Mouse (Mus musculus) yolk sac, embryonic 10.5 days (tissue): ENCODE data around the gene Sec16b.

Source experiments
- DNase-seq: peaks from one replicate; pipeline ENCODE4 v3.0.0-alpha.2; 2017; ENCODE audit warnings: low spot score

Gene Sec16b

DNA sequence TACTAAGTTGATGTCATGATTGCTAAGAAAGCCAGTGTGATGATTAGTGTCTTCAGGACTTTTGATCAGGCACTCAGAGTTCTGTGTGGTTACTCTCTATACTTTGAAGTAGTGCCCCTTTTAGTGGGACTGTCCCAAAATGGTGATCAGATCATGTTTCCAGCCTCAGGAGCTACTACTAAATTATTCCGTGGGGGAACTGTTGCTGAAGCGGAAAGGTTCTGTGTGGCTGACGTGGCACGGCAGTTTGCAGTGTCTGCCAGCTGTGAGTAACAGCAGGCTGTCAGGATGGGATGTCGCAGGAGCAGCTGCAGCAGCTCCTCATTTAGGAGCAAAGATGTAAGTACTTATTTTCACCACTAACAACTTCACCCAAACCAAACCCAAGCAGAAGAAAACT is at the start of gene Sec16b:
Sec16b (plus strand) TSS at position 207 of the 400 bp plus-strand sequence.
- DNase-seq = no peak

DNA sequence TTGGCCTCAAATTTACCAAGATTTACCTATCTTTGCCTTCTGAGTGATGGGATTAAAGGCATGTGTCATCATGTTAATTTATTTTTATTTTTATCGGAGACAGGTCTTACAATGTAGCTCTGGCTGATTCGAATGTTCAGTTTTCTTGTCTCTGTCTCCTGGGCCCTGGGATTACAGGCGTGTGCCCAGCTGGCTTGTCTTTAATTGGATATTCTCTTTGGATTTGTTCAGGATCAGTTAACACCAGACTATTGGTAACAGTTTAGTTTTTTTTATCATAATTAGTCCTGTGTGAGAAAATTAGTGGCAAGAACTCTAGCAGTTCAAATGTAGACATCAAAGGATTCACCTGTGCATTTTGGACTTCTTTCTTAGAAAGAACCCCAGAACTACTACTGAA is 48.7 kb upstream of the Sec16b start:
- no peak for DNase-seq

DNA sequence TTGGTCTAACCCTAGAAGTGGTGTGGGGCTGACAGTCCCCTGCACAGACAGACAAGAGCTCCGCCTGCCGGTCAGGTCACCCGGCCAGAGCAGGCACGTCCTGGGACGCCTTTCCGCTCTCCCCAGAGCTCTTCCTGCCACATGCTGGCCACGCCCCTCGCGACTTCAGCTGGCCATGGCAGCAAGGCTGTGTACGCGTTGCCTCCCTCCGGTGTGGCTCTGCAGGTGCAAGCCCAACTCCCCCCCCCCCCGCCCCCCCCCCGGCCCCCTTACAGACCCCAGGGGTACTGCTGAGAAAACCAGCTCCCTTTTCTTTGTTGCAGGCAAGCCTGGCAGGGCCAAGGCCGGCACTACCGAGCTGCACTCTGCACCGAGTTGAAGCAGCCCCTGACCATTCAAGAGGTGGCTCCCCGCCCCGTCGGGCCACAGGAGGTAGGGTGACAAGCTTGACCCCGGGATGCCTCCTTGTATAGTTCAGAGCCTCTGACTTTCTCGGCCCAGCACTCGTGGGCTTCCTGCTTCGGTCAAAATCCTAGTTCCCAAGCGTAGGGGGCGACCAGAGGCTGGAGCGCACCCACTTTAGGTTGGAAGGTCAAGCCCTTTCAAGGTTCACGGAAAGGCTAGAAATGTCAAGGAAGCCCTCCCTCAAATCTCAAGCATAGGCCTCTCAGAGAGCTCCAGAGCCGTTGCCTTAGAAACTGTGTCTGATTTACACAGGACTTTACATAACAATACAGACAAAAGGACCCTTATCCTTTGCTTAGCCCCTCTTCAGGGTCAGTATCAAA is 47.9 kb upstream of the Sec16b start, which contains the start of gene Cryzl2:
Cryzl2 (plus strand) TSS at position 157 of the 788 bp plus-strand sequence.
- peak; percentile 89 for DNase-seq

DNA sequence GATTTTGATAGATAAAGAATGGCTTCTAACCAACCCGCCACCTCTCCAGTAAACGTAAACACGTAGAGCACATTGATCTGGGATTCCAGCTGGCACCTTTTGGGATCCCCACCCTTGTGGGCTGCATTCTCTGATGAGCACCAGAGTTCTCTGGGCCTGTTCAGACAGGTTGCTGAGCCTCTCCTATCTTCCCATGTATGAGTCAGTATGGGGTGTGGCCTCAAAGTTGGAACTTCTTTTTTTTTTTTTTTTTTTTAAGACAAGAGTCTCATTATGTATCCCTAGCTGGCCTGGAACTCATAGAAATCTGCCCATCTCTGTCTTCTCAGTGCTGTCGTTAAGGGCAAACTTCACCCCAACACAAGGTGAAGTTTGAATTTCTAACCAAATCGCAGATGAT is 46.6 kb upstream of the Sec16b start:
- DNase-seq = no peak

DNA sequence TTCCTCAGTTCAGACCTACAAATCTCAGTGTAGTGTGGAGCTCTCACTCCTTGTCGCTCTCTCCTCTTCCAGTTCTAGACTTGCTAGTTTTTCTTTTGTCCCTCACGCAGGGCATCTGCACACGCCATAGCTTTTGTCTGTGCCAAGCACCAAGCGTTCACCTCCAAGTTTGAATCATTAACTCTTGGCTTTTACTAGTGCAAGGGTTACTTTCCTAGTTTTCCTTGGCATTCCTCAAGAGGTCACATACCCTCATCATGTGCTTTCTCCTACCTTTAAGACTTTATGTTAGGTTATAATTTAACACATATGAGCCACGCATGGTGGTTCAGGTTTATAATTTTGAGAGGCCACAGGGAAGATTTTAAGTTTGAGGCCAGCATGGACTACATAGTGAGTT is 45.3 kb upstream of the Sec16b start:
- DNase-seq = no peak

DNA sequence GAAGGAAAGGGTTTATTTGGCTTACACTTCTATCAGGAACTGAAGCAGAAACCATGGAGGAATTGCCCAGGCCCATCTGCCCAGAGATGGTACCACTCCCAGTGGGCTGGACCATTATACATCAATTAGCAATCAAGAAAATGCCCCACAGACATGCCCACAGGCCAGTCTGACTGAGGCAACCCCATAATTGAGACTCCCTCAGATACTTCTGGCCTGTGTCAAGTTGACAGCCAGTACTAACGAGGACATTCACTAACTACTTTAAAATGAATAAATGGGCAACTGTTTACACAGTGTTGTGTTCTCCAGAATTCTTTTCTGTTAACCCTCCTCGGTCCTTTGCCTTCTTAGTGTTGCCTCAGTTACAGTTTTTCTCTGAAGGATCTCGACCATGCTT is 44.2 kb upstream of the Sec16b start:
- no peak for DNase-seq

DNA sequence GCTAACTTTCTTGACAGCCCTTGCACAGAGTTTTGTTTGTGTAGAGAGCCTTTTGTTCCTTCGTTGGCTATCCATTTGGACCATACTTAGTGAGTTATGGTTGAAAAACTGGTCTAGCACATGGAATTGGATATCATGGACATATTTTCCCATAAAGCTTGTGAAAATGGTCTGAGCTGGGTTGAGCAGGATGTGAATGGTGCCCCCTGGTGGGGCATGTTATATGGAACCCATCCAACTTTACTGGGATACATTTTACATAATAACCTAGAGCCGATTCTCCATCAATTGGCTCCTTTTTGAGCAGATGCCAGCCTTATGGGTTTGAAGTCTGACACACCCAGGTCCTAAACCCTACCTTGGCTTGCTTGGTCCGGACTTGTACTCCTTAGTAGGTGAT is 41.3 kb upstream of the Sec16b start:
- no peak for DNase-seq

DNA sequence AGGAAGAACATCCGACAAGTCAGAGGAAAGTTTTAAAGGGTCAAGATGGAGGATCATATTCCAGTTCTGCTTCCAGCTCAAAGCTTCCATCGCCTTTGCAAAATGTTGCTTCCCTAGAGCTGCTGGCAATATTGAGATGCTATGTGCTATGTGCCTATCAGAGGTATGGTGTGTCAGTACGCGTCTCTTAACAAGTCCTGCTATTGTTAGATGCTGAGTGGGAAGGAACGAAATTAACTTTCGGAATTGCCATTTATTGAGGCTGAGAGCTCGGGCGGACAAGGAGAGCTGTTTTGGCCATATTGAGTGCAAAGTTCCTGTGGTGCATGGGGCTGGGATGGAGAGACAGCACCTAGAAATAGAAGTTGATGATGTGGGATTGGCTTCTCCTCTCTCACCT is 38.7 kb upstream of the Sec16b start:
- no peak for DNase-seq

DNA sequence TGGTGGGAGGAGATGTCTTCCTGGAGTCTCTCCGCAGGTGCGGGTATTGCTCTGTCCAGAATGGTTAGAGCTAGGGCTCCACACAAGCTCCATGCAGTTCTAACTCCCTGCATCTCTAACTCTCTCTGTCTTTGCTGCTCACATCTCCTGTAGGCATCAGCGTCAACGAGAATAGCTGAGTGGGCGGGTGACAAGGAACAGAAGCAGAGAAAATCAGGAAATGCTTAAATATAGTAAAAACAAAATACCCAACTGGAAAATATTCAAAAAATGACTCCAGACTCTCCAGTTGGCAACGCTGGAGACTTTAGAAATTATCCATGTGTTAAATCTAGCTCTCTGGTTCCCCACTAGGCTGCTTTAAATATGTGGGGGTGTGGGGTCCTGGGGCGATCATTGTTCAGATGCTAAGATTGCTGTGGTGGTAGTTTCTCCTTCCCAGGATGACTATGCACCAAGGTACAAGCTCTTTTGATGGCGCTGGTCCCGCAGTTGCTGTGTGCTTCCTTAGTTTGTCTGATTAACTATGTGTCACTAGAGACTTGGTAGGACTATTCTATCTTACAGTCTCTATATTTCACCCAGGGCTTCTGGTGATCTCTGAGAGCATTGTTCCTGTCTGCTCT is 35.7 kb upstream of the Sec16b start:
- DNase-seq = no peak

DNA sequence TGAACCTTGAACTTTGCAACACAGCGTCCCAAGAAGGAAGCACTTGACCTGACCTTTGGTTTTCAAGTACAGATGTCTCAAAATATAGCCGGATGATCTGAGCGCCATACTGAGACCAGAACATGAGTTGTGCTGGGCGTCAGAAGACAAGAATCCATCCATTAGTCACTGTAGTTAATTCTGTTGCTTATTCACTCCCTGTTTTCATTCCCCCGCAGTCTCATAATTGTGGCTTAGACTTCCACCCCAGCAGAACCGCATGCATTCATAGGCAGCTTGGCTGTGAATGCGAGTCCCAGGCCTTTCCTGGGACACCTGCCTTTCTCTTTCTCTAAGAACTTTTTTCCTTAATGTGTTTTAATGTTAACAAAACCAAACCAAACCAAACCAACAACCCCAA is 33.8 kb upstream of the Sec16b start:
- no peak for DNase-seq

DNA sequence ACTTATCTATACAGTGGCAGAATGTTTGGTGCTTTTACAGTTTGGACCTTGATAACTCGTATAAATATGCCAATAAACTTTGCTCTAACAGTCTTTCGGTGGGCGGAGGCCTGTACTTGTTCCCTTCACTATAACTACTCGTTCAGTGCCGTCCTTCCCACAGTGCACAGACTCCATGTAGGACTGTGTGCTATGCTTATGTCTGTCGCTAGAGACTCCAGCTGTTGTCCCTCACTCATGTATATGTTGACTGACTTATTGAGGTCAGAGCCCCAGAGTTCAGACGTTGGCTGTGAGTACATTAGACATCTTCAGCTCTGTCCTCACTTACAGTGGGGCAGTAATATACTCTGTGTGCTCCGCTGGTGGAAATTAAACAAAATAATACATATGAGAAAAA is 31.7 kb upstream of the Sec16b start:
- DNase-seq = no peak

DNA sequence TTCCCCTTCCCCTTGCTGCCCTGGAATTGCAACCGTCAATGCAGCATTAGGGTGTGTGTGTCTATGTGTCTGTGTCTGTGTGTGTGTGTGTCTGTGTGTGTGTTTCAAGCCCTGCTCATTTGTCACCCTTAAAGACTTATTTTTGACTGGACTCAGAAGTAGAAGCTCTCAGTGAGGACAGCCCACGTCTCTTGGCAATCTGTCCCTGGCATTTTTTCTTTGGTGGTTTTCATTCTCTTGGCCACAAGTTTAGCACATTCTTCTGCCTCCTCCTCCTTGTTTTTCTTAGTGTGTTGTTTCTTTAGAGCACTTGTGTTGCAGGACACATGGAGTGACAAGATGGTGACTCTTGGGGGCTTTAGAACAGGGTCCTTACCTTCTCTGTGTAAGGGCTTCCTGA is 30.3 kb upstream of the Sec16b start:
- no peak for DNase-seq

DNA sequence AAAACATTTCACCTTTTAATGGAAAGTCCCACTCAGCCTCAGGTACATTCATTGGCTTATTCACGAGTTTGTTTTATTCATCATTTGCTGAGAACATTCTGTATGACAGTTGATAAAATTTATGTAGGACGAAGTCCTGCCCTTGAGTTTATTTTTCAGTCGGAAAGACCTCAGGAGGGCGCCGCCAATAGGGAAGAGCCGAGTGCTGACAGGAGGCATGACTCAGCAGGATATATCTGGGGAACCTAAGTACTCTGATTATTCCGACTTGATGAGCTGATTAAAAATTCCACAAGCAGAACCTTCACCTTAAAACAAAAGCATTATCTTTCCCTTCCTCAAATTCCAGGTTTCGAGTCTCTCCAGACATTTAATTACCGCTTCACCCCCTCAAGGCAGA is 26.4 kb upstream of the Sec16b start:
- no peak for DNase-seq

DNA sequence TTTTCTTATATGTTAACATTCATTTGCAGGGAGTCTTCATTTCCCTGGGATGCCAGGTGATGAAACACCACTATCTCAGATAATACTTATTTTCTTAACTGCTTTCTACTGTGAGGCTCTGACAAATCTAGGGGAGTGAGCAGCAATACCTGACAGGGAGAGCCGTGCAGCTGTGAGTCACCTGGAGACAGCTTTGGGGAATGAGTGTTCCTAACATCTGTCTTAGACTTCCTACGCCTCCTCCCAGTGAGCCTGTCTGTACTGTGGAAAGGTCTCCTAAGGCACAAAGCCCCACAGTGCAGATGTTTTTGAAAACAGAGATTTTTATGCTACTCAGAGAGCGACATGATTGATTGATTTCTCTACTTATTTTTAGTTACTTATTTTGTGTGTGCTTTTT is 25.6 kb upstream of the Sec16b start:
- DNase-seq = no peak

DNA sequence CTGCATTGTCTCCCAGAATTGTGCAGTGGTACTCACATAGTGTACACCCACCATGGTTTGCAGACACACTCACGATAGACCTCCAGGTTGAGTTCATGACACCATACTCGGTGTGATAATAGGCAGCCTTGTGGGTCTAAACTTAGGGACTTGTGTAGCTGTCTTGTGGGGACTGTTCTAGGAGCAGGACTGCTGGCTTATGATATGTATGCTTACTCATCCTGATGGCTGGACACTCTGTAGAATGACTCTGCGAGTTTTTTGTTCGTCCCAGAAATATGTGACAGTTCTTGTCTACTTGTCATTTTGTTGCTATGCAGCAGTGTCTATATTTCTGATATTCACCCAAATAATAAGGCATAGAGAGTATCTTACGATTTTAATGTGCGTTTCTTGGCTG is 24.9 kb upstream of the Sec16b start:
- DNase-seq = no peak

DNA sequence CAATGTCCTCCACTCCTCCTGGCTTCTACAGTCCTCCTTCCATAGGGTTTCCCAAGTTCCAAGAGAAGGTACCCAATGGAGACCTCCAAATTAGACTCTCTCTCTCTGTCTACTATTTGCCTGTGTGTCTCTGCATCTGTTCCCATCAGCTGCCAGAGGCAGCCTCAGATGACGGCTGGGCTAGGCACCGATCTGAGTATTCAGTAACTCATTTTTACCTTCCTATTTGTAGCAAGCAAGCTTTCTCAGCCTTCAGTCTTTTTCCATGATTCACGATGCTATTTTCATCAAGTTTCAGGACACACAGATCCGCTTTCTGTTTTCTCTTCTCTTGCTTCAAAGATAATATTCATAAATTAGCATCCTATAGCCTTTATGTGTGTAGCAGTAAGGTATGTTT is 22.4 kb upstream of the Sec16b start:
- no peak for DNase-seq

DNA sequence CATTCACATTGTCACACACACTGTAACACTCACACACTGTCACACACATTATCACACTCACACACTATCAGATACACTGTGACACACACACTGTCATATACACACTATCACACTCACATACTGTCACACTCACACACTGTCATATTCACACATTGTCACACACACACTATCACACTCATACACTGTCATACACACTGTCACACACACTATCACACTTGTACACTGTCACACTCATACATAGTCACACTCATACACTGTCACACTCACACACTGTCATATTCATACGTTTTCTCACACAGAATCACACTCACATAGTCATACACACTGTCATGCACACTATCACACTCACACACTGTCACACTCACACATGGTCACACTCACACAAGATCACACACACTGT is 5.9 kb upstream of the Sec16b start:
- DNase-seq = no peak

DNA sequence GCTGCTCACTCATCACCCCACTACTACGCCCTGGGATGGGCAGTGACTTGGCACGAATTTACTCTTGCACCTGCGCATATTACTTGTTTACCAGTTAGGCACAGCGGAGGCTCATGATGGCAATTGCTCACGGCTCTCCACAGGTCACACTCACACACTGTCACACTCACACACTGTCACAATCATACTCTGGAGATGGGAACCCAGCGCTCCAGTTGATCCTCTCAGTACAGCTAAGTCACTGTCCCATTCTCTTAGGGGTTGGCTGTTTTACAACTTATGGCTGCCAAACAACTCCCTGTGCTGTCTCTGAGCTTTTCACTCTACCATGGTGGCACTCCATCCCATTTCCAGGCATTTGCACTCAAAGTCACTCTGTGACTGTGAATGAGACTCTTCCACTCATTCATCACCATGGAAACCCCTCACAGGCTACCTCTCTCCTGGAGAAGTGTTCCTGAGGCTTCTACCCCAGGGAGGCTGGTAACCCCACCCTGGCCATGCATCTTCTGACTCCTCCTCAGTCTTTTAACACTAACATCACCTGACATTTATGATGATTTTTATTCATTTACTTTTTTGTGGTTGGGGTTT is 5.1 kb upstream of the Sec16b start:
- no peak for DNase-seq

DNA sequence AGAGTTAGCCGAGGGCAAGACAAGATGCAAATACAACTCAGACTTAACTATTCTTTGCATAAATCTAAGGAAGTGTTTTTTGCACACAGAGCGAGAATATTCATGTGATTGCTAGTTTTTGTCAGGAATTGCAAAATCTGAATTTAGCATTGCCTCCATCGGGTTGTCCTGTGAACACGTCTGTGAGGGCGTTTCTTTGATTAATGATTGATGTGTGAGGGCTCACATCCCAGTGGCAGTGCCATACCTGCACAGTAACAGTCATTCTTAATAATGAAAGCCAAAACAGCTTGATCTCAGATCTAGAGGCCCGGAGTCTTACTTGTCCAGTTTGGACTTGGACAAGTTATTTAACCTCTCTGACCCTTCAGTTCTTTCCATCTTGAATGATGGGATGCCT is 3.5 kb upstream of the Sec16b start:
- no peak for DNase-seq

DNA sequence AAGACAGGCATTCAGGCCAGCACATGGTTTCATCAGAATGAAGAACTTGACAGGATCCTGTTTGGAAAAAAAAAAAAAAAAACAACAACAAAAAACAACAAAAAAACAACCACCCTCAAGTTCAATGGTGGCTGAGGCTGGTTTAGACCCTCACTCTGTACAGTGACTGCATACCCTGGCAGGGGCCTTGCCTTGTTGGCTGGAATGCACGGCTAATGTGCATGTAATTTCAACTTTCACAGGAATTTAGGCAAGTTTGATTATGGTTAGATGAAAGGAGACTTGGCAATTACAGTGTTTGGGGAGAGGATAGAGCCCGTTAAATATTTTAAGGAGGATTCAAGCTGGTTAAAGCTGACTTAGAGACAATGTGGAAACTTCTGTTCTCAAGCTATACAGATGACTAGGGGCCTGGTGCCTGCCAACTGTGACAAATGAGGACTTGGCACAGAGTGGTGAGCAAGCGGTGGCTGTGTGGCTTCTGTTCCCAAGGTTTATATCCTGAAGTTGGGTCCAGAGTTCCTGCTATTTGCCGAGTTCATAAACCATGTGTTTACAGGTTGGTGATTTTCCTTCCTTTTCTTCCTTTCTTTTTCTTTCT is 567 bp downstream of the Sec16b start:
- no peak for DNase-seq

DNA sequence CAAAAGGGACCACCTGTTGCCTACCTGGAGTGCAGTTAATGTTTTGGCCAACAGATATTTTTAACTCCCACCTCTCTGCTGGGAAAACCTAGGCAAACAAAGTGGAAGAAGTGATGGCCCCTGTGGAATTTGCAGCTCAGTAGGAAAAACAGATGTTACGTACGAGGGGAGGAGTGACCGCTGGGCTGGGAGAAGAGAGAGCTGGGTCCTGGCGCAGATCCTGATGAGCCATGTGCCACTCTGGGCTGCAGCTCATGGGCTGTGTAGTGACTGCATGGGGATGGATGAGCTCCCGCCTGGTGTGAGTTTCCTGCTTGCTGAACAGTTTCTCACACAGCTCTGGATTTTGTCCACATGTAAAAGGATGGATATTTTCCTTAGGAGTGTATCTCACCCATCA is 1.3 kb downstream of the Sec16b start:
- DNase-seq = no peak

DNA sequence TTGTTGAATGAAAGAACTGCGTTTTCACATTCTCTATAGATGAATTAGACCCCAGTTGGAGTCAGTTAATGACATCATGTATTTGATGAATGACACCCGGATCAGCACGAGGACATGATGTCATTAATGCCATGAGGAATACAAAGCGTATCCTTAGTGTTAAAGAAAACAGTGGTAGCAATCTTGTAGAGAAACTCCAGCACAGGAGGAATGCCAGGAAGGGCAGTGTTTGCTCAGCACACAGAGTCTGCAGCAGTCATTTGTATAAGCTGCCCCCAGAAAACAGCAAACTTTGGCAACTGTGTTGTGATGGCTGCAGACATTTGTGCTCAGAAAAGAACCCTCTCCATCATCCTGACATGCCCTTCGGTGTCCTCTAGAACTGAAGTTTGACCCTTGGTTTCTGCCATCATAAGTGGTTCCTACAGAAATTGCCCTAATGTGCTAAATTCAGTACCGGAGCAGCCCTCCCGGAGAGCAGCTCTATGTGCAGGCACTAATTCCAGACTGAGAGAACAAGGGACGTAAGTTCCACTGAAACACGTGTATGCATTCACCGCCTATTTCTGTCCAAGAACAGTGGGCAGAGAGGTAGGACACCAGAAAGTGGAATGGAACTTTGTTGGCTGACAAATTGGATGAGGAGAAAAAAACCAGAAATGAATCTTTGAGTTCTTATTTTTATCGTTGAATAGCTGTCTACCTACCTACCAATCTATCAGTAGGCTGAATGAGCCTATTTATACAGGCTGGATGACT is 6.3 kb downstream of the Sec16b start:
- DNase-seq = no peak
